Mouse (Mus musculus): Measurements from ENCODE around the gene Rgs6. TPM values are rescaled to one million over a fixed set of nuclear protein-coding genes. Genes with fewer than 3 reads are reported as not detected.

Rgs6 gene
- polyA plus RNA-seq, 1 experiment from 2014 or later, result 4.5 TPM

DNA sequence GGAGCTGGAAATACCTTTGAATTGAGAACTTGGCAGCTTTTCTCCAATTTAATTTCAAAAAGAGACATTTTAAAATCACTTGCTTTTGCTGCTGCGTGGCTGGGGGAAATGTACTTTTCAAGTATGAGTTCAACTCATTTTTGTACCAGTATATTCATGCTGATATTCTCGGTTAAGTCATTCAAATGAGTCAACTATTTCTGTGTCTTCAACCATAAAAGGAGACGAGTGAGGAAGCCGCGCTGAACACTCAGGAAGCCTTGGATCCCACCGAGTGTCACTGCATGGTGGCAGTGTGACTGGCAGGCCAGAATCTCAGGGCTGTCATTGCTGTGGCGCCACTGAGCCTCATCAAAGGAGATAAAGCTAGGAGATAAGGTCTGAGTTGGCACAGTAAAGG is 143.5 kb downstream of the Rgs6 start:
- H3K36me3 ChIP-seq (ENCODE audit: poor library complexity, severe bottlenecking), result no peaks in the 10 kb centered on the region
- no peak overlapping the region for H3K9ac ChIP-seq
- no peaks in the 10 kb centered on the region for H3K27me3 ChIP-seq
- no peaks in the 10 kb centered on the region for H3K9me3 ChIP-seq (replicated peaks)
- no peak overlapping the region for H3K4me3 ChIP-seq
- H3K4me1 ChIP-seq, result no peaks in the 10 kb centered on the region
- WGBS, result 82% methylated on average over 7 of the region's 7 CpGs
- no peak overlapping the region for H3K4me2 ChIP-seq
- no peak overlapping the region for H3K27ac ChIP-seq
- ATAC-seq, result no peak

DNA sequence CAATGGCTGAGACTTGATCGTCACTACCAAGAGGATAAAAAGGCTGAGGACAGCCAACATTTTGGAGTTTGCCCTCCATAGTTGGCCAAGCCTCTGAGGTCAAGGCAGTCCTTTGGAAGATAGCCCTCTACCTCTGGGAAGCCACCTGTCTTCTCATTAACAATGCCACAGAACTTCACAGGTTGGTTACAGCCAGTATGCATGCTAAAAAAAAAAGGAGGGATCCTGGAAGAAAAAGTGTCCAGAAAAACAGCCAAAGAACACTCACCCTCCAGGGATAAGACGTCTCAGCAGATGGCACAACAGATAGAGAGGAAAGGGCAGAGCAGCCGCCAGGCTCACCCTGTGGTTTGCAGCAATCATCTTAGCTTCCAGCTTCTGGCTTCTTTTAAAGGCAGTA is 154.9 kb downstream of the Rgs6 start:
- Histone ChIP-seq H3K27ac (no peak overlapping the region), H3K4me2 (no peak overlapping the region), H3K4me3 (no peak overlapping the region), H3K27me3 (no peaks in the 10 kb centered on the region), H3K4me1 (no peaks in the 10 kb centered on the region), H3K36me3 (ENCODE audit: poor library complexity, severe bottlenecking) (no peaks in the 10 kb centered on the region), H3K9me3 (replicated peaks) (no peaks in the 10 kb centered on the region), H3K9ac (no peak overlapping the region)
- no peak for ATAC-seq
- 92% methylated on average over 3 of the region's 3 CpGs for WGBS

DNA sequence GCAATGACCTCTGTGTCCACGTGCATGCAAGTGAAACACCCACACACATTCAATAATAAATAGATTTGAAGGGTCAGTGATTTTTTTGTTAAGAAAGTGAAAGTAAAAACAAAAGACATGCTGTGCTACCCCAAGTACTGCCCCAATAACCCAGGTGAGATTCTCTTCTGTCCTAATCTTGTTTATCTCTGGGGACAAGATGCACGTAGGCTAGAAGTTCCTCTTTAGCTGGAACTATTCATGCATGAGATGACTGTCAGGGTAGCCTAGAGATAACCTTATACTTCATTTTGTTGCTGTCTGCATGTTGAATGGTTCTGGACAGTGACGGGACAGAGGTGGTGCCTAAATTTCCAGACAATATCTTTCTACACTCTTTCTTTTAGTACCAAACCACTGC is 155.9 kb downstream of the Rgs6 start:
- Histone ChIP-seq H3K4me1 (no peaks in the 10 kb centered on the region), H3K9me3 (replicated peaks) (no peaks in the 10 kb centered on the region), H3K4me2 (no peak overlapping the region), H3K9ac (no peak overlapping the region), H3K27me3 (no peaks in the 10 kb centered on the region), H3K36me3 (ENCODE audit: poor library complexity, severe bottlenecking) (no peaks in the 10 kb centered on the region), H3K27ac (no peak overlapping the region), H3K4me3 (no peak overlapping the region)
- no peak for ATAC-seq
- 50% methylated on average over 3 of the region's 3 CpGs for WGBS

DNA sequence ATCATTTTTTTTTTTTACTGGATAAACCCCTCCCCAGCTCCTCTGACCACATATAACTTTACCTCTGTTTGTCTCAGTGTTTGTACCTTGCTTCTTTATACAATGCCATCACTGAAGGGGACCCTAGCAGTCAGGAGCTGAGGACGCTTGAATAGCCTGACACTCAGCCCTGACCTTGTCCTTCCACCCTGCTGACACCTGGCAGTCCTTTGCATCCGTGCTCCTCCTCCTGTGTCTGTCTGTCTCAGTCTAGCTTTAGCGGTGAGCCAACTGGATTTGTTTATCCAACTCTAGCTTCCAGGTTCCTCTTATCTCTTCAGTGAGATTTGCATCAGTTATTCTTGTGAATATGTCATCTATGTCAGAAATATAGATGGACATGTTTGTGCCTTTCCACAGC is 156.7 kb downstream of the Rgs6 start:
- Histone ChIP-seq H3K27me3 (no peaks in the 10 kb centered on the region), H3K4me2 (no peak overlapping the region), H3K27ac (no peak overlapping the region), H3K4me3 (no peak overlapping the region), H3K36me3 (ENCODE audit: poor library complexity, severe bottlenecking) (no peaks in the 10 kb centered on the region), H3K9ac (no peak overlapping the region), H3K4me1 (no peaks in the 10 kb centered on the region), H3K9me3 (replicated peaks) (no peaks in the 10 kb centered on the region)
- ATAC-seq, result no peak
- WGBS, result 61% methylated on average over 3 of the region's 3 CpGs

DNA sequence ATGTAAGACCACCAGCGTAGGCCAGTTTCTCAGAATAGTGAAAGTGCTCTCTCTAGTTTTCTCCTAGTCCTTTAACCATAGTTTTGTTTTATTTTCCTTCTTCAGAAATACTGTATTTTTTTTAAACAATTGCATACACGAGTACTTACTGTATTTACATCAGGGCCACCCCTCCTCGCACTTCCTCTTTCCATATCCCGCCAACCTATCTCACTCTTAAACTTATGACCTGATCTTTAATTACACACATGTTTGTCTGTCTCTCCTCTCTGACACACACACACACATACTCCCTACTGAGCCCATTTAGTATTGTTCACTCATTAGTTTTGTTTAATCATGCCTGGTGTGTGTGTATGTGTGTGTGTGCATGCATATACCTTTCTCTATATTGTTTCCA is 159.0 kb downstream of the Rgs6 start:
- no peak for ATAC-seq

DNA sequence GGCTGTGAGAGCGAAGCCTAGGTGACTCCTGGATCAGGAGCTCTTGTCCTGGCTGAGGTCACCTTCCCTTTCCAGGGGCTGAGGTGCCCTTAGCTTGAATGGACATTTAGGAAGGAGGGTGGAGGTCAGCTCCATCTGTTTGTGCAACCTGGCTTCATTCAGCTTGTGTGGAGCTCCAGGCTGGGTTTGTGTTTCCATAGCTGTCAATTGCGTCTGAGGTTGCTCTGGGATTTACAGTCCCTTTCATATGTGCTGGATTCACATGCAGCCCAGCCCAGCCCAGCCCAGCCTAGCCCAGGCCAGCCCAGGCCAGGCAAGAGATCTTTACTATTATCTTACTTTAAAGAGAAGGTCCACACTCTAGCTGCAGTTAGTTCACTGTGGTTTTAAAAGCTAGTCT is 163.8 kb downstream of the Rgs6 start:
- Histone ChIP-seq H3K4me3 (no peak overlapping the region), H3K36me3 (ENCODE audit: poor library complexity, severe bottlenecking) (no peaks in the 10 kb centered on the region), H3K27ac (no peak overlapping the region), H3K4me1 (no peaks in the 10 kb centered on the region), H3K9ac (no peak overlapping the region), H3K9me3 (replicated peaks) (no peaks in the 10 kb centered on the region), H3K27me3 (no peaks in the 10 kb centered on the region), H3K4me2 (no peak overlapping the region)
- WGBS, result 78% methylated on average over 2 of the region's 2 CpGs
- no peak for ATAC-seq

More for the DNA sequence above, 159.0 kb downstream of the Rgs6 start:
- no peaks in the 10 kb centered on the region for H3K27me3 ChIP-seq
- WGBS, result 89% methylated on average over 4 of the region's 4 CpGs
- no peak overlapping the region for H3K4me2 ChIP-seq
- no peaks in the 10 kb centered on the region for H3K4me1 ChIP-seq
- no peaks in the 10 kb centered on the region for H3K9me3 ChIP-seq (replicated peaks)
- no peak overlapping the region for H3K4me3 ChIP-seq
- no peak overlapping the region for H3K27ac ChIP-seq
- no peaks in the 10 kb centered on the region for H3K36me3 ChIP-seq (ENCODE audit: poor library complexity, severe bottlenecking)
- H3K9ac ChIP-seq, result no peak overlapping the region

DNA sequence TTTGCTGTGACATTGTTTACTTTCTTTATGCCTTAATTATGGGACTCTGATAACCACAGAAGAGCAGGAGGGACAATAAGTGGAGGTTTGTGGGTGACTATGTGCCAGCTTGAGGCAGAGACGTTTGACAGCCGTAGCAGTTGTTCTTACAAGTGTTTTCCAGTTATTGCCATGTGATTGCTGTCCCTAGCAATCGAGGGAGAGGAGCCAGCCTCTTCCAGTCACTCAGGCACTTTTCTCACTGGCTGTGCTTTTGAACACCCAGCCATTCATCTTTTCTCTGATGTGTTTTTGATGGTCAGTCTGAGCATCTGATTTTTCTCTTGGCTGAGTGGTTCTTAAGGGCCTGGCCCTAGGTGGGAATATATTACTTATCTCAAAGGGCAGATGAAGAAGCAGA is 166.4 kb downstream of the Rgs6 start:
- H3K9me3 ChIP-seq (replicated peaks), result no peaks in the 10 kb centered on the region
- no peak overlapping the region for H3K4me3 ChIP-seq
- no peaks in the 10 kb centered on the region for H3K27me3 ChIP-seq
- H3K36me3 ChIP-seq (ENCODE audit: poor library complexity, severe bottlenecking), result no peaks in the 10 kb centered on the region
- H3K4me1 ChIP-seq, result no peaks in the 10 kb centered on the region
- no peak overlapping the region for H3K4me2 ChIP-seq
- no peak overlapping the region for H3K27ac ChIP-seq
- no peak overlapping the region for H3K9ac ChIP-seq
- 40% methylated on average over 3 of the region's 3 CpGs for WGBS
- no peak for ATAC-seq

DNA sequence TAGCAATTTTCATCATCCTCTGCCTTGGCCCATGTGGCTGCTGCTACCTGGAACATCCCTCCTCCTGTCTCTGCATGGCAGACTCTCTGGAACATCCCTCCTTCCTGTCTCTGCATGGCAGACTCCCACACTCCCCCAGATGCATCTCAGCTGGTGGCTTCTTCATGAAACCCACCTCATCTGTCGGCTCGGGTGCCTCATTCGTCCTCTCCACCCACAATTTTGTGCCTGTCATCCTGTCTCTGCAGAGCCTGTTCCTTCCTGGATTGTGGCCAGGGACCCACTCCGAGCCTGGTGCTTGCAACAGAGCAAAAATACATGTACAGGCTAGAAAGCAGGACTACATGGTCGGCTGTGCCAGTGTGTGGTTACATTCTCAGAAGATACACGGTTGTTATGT is 168.7 kb downstream of the Rgs6 start:
- ATAC-seq, result no peak
- Histone ChIP-seq H3K9me3 (replicated peaks) (no peaks in the 10 kb centered on the region), H3K27ac (no peak overlapping the region), H3K4me1 (no peaks in the 10 kb centered on the region), H3K36me3 (ENCODE audit: poor library complexity, severe bottlenecking) (no peaks in the 10 kb centered on the region), H3K9ac (no peak overlapping the region), H3K4me3 (no peak overlapping the region), H3K27me3 (no peaks in the 10 kb centered on the region), H3K4me2 (no peak overlapping the region)
- WGBS, result 78% methylated on average over 6 of the region's 6 CpGs

DNA sequence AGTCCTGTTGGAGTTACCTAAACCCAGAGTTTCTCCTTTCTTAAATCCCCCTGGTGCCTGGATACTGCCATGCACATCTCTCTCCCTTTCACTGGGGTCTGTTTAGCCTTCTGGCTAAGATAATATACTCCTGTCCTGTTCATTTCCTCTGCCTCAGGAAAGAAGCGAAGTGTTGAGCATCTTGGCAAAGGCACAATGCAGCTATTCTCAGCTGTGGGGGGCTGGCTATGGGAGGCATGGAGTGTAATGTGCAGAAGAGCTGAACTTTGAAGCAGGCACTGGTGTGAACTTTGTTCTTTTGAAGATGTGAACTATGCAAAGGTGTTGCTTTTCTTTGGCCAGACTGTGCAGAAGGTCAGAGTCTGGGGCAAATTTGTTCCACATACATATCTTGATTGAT is 169.3 kb downstream of the Rgs6 start:
- 82% methylated on average over 1 of the region's 1 CpGs for WGBS
- no peak for ATAC-seq
- H3K9me3 ChIP-seq (replicated peaks), result no peaks in the 10 kb centered on the region
- H3K4me2 ChIP-seq, result no peak overlapping the region
- no peak overlapping the region for H3K9ac ChIP-seq
- H3K4me3 ChIP-seq, result no peak overlapping the region
- no peaks in the 10 kb centered on the region for H3K27me3 ChIP-seq
- no peaks in the 10 kb centered on the region for H3K4me1 ChIP-seq
- H3K36me3 ChIP-seq (ENCODE audit: poor library complexity, severe bottlenecking), result no peaks in the 10 kb centered on the region
- no peak overlapping the region for H3K27ac ChIP-seq

DNA sequence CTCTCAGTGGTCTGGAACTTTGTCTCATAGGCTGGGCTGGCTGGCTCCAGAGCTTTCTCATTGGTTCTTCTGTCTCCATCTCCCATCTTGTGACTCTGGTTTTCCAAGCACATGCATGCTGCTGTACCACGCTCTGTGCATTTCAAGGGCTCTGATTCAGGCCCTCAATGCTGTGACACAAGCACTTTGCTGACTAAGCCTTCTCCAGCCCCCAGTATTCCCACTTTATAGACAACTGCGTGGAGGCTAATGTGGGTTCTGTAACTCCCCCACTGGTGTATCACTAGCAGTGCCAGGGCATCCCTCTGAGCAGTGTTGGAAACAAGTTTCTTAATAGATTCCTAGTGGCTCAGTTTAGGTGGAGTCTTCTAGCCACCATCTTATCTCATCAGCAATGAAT is 174.0 kb downstream of the Rgs6 start:
- Histone ChIP-seq H3K9ac (no peak overlapping the region), H3K4me2 (no peak overlapping the region), H3K27me3 (no peaks in the 10 kb centered on the region), H3K36me3 (ENCODE audit: poor library complexity, severe bottlenecking) (no peaks in the 10 kb centered on the region), H3K9me3 (replicated peaks) (no peaks in the 10 kb centered on the region), H3K4me1 (no peaks in the 10 kb centered on the region), H3K27ac (no peak overlapping the region), H3K4me3 (no peak overlapping the region)
- ATAC-seq, result no peak
- 81% methylated on average over 2 of the region's 2 CpGs for WGBS

DNA sequence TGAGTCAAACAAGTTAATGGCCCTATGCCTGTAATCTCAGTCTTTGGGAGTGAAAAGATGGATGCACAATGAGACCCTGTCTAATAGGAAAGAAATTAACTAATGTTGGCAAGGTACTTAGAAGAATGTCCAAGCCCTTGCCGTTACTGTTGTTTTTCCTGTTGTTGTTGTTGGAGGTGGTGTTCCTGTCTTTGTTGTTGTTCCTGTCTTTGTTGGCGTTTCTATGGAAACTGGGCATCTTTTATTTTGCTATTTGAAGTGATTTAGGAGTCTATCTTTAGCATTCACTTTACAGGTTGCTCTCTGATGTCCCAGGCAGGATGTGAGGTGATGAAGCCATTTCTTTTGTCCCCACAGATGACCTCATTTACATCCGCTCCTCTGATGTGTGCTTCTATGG is 180.6 kb downstream of the Rgs6 start:
- Histone ChIP-seq H3K9me3 (replicated peaks) (no peaks in the 10 kb centered on the region), H3K27ac (no peak overlapping the region)

DNA sequence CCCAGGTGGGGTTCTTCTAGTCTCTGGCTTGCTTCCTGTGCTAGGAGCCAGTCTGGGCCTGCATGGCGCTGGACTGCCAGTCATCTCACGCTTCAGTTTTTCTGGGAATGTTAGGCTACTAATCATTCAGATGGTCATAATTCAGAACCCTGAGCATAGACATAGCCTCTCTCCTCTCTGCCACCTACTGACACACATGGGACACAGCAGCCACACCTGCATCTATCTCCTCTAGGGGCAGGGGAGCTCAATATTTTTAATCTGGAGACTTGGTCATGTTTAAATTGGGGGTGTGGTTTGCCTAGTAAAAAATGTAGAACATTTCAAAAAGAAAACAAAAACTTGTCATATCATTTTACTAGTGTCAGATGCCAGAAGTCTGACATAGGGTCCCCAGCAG is 184.1 kb downstream of the Rgs6 start:
- H3K4me3 ChIP-seq, result no peak overlapping the region
- no peaks in the 10 kb centered on the region for H3K9me3 ChIP-seq (replicated peaks)
- H3K36me3 ChIP-seq (ENCODE audit: poor library complexity, severe bottlenecking), result no peaks in the 10 kb centered on the region
- no peaks in the 10 kb centered on the region for H3K4me1 ChIP-seq
- H3K9ac ChIP-seq, result no peak overlapping the region
- H3K27ac ChIP-seq, result no peak overlapping the region
- H3K4me2 ChIP-seq, result no peak overlapping the region
- WGBS, result 92% methylated on average over 2 of the region's 2 CpGs
- H3K27me3 ChIP-seq, result no peaks in the 10 kb centered on the region
- no peak for ATAC-seq

More for the DNA sequence above, 180.6 kb downstream of the Rgs6 start:
- WGBS, result 82% methylated on average over 3 of the region's 3 CpGs
- Histone ChIP-seq H3K4me2 (no peak overlapping the region), H3K27me3 (no peaks in the 10 kb centered on the region), H3K36me3 (ENCODE audit: poor library complexity, severe bottlenecking) (no peaks in the 10 kb centered on the region), H3K4me3 (no peak overlapping the region), H3K4me1 (no peaks in the 10 kb centered on the region), H3K9ac (no peak overlapping the region)
- ATAC-seq, result no peak

DNA sequence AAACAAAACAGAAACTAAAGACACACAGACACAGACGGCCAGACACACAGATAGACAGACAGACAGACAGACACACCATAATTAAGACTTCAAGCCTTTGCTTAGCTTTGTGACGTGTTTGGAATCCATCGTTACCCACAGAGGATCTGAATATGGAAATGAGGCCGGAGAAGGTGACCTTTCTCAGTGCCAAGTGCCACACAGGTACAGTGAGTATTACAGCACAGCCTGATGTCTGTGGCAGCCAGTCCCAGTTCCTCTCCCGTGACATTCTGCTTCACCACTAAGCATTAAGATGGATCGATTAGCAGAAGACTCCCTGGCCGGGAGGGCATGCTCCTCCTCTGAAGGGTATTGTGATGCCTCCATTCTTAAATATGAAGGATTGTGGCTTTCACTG is 186.5 kb downstream of the Rgs6 start:
- H3K4me3 ChIP-seq, result no peak overlapping the region
- no peaks in the 10 kb centered on the region for H3K4me1 ChIP-seq
- H3K9ac ChIP-seq, result no peak overlapping the region
- no peaks in the 10 kb centered on the region for H3K27me3 ChIP-seq
- H3K9me3 ChIP-seq (replicated peaks), result no peaks in the 10 kb centered on the region
- no peaks in the 10 kb centered on the region for H3K36me3 ChIP-seq (ENCODE audit: poor library complexity, severe bottlenecking)
- 83% methylated on average over 7 of the region's 7 CpGs for WGBS
- no peak for ATAC-seq
- H3K27ac ChIP-seq, result no peak overlapping the region
- no peak overlapping the region for H3K4me2 ChIP-seq

Data from forebrain, embryonic 13.5 days (tissue).